Mouse (Mus musculus) G1E (cell line): ENCODE data around the gene Tfcp2l1.

Experiments used
- CTCF ChIP-seq: IDR thresholded peaks from 2 replicates; pipeline ENCODE4 v1.5.1; 2012; ENCODE audit warnings: low read depth, low read length, inconsistent platforms, mixed read lengths
- TAL1 ChIP-seq: conservative IDR thresholded peaks from 2 replicates; pipeline ENCODE4 v1.6.1; 2012; ENCODE audit warnings: low read depth, low read length, inconsistent platforms, mixed read lengths

DNA sequence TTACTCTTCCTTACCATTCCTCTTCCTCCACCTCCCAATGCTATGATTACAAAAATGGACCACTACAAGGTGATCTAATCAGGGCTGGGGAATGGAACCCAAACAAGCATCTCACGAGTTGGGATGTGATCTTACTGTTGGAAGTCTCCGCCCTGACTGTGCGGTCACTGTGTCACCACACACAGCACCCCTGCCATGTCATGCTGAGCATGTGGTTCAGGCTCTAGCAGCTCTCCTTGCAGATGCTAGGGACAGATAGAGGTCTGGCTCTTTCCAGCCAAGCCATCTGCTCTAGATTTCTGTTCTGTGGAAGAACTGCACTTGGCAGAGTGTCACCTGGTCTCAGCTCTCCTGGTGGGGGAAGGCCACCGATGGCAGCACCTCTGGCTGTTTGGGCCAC, 99.3 kb downstream of the Tfcp2l1 start:
- no peak for TF ChIP-seq TAL1
- no peak for TF ChIP-seq CTCF
